Mouse (Mus musculus) hindbrain, embryonic 14.5 days (tissue): ENCODE measurements at regions not wholly inside any gene's neighbourhood (a gene's known extent, or its start where the extent isn't known, plus 50 kb on each side); places are given as distances from the start of the nearest gene placed in this dataset.

ENCODE experiments used
- ATAC-seq: fragments of 200-750 bp; cut with Nextera tagmentation; 2 replicates; pipeline ENCODE4 v1.8.0; 2017; ENCODE audit warnings: moderate number of reproducible peaks, mild to moderate bottlenecking, moderate TSS enrichment, moderate library complexity; ENCODE audit not compliant: low FRiP score
- DNase-seq: peaks from one replicate; pipeline ENCODE4 v3.0.0-alpha.2; 2015; ENCODE audit warnings: low spot score
- H3K27ac ChIP-seq: fragments of 300-500 bp; sonication (generic); 2 replicates; pipeline ENCODE4 v1.5.1; 2014; ENCODE audit warnings: mild to moderate bottlenecking, moderate library complexity
- H3K27me3 ChIP-seq: fragments of 300-500 bp; sonication (generic); 2 replicates; pipeline ENCODE4 v1.6.1; 2014; ENCODE audit warnings: mild to moderate bottlenecking, low read length, mixed read lengths; ENCODE audit not compliant: control insufficient read depth, insufficient read depth
- H3K36me3 ChIP-seq: fragments of 300-500 bp; sonication (generic); replicated peaks from 2 replicates; pipeline ENCODE4 v1.6.1; 2014; ENCODE audit not compliant: control insufficient read depth, insufficient read depth
- H3K4me1 ChIP-seq: fragments of 300-500 bp; sonication (generic); replicated peaks from 2 replicates; pipeline ENCODE4 v1.6.1; 2014; ENCODE audit warnings: antibody characterized with exemption, low read length, mixed read lengths; ENCODE audit not compliant: control insufficient read depth, insufficient read depth
- H3K4me2 ChIP-seq: fragments of 300-500 bp; sonication (generic); replicated peaks from 2 replicates; pipeline ENCODE4 v1.6.1; 2014; ENCODE audit warnings: mild to moderate bottlenecking, moderate library complexity
- H3K4me3 ChIP-seq: fragments of 300-500 bp; sonication (generic); replicated peaks from 2 replicates; pipeline ENCODE4 v1.5.1; 2014; ENCODE audit warnings: mild to moderate bottlenecking, low read length
- H3K9ac ChIP-seq: fragments of 300-500 bp; sonication (generic); 2 replicates; pipeline ENCODE4 v1.6.1; 2014
- H3K9me3 ChIP-seq: fragments of 300-500 bp; sonication (generic); 2 replicates; pipeline ENCODE4 v1.6.1; 2016; ENCODE audit warnings: low read length; ENCODE audit not compliant: control insufficient read depth
- WGBS: fragments of 180-500 bp; shearing (Covaris S2); extraction: QIAGEN DNeasy Blood & Tissue Kit; methylation state at CpG from one replicate; pipeline ENCODE4 v1.1.7; 2014; 5-methylcytosine and 5-hydroxymethylcytosine counted together

DNA sequence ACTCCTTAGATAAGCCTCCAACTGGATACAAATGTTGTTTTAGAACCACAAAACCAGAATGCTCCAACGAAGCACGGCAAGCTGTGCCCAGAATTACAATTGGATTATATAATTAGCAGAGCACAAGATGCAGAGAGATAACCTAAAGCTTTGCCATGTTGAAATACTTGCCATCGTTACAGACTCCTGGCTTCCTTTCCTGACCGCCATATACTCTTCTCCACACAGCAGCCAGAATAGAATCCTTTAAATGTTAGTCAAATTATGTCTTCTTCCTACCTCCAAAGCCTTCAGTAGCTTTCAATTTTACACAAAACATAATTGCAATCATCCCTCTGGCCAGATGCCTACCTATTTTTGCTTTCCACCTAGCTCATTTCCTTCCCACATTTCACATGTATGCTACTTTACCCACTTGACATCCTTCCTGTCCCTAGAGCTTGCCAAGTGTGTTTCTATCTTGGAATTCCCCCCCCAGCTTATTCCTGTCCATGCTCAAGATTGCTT, 52.8 kb upstream of the G2e3 start:
- DNase-seq (no peak), ATAC-seq (no peak)
- Histone ChIP-seq H3K4me3 (no peak overlapping the region), H3K9me3 (no peaks in the 10 kb centered on the region), H3K27me3 (no peaks in the 10 kb centered on the region), H3K36me3 (no peaks in the 10 kb centered on the region), H3K9ac (no peak overlapping the region), H3K4me1 (no peaks in the 10 kb centered on the region), H3K4me2 (no peak overlapping the region), H3K27ac (no peak overlapping the region)
- 92% methylated on average over 4 of the region's 4 CpGs for WGBS

DNA sequence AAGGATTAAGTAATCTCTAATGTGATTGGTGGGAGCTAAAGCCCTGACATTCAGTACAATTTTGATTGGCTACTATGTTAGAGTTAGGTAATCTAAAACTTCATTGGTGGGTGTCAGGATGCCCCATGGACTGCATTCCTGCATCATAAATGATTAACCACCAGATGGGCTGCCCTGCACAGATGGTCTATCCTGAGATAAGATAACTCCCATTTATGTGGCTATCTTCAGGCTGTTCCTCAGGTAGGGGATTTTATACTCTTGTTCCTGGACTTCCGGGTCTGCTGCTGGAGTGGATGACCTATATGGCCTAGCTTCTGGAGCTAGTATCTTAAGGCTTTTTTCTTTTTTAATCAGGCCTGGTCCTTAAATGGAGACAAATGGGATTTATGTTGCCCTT, 69.5 kb upstream of the G2e3 start:
- Histone ChIP-seq H3K9ac (no peak overlapping the region), H3K4me2 (no peak overlapping the region), H3K4me3 (no peak overlapping the region), H3K36me3 (no peaks in the 10 kb centered on the region), H3K9me3 (no peaks in the 10 kb centered on the region), H3K27ac (no peak overlapping the region), H3K4me1 (no peaks in the 10 kb centered on the region), H3K27me3 (no peaks in the 10 kb centered on the region)
- 88% methylated on average over 1 of the region's 1 CpGs for WGBS
- no peak for ATAC-seq
- DNase-seq: no peak

DNA sequence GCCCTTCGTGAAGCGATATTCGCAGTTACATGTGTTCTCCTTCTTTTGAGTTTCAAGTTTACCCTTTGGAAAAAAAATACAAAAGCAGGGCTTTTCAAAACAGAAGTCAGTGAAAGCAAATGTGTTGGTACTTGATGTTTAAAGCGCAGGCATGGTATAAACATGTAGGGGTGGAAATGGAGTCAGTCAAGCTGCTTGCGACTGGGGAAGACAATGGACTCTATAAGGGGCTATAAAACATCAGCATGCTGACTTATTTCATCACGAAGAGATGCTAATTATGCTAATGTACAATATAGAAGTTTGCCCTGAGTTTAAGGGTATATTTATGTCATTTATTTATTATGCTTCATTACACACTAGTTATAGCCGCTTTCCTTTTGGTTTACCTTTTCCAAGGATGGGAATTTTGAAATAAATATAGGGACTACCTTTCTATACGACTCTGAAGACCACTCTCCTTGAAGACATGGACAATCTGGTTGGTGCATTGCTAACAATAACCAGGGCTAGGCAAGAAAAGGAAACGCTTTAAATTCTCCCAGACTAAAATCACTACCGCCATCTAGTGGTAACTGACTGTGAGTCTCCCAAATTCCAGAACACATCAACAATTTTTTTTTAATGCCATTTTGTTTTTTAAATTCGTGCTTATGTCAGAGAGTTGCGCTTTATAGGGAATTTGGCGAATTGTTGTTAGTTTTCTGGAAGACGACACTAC, 71.9 kb upstream of the G2e3 start:
- no peak overlapping the region for H3K4me2 ChIP-seq
- no peak overlapping the region for H3K27ac ChIP-seq
- no peak overlapping the region for H3K9ac ChIP-seq
- no peak overlapping the region for H3K4me3 ChIP-seq
- no peak for ATAC-seq
- peak; percentile 84 for DNase-seq
- no peaks in the 10 kb centered on the region for H3K27me3 ChIP-seq
- WGBS: 48% methylated on average over 14 of the region's 14 CpGs
- no peaks in the 10 kb centered on the region for H3K9me3 ChIP-seq
- no peaks in the 10 kb centered on the region for H3K4me1 ChIP-seq
- no peaks in the 10 kb centered on the region for H3K36me3 ChIP-seq

DNA sequence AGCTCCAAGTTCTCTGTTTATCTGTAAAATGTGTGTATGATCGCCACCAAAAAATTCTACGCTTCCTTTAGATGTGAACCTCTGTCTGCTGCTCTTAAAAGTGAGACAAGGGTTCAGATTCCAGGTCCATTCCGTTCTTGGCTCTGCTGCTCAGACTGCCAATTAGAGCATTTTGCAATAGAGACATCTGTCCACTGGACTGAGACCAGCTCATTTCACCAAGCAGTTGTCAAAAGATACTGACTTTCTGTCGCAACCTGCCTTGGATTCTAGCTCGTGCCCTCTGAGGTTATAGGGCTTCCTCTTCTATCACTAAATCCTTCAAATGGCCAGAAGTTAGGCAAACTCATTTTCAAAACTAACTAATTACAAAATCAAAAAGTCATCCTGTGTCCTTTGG, 74.4 kb upstream of the G2e3 start:
- no peak for DNase-seq

DNA sequence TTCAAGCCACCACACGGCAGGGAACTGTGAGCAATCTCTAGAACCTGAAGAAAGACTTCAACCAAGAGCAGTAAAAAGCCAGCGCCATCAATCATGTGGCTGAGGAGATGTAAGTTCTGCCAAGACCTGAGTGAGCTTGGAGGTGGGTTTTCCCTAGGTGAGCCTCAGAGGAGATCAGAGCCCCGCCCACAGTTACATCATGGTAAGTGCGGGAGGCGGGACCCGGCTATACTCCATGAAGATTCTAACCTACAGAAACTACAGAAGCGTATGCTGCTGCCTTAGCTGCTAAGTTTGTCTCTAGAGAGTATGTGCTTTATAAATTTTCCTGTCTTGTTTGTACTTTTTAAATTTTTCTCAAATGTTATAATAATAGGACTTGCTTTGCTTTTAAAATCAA, 105.0 kb upstream of the G2e3 start:
- no peak overlapping the region for H3K9ac ChIP-seq
- no peaks in the 10 kb centered on the region for H3K27me3 ChIP-seq
- H3K36me3 ChIP-seq: no peaks in the 10 kb centered on the region
- H3K4me1 ChIP-seq: no peaks in the 10 kb centered on the region
- DNase-seq (no peak), ATAC-seq (no peak)
- 85% methylated on average over 7 of the region's 7 CpGs for WGBS
- no peak overlapping the region for H3K4me2 ChIP-seq
- H3K4me3 ChIP-seq: no peak overlapping the region
- H3K27ac ChIP-seq: no peak overlapping the region
- no peaks in the 10 kb centered on the region for H3K9me3 ChIP-seq

More for the DNA sequence above, 74.4 kb upstream of the G2e3 start:
- WGBS: 77% methylated on average over 5 of the region's 5 CpGs
- no peaks in the 10 kb centered on the region for H3K27me3 ChIP-seq
- no peaks in the 10 kb centered on the region for H3K36me3 ChIP-seq
- no peak overlapping the region for H3K4me3 ChIP-seq
- H3K9ac ChIP-seq: no peak overlapping the region
- no peaks in the 10 kb centered on the region for H3K9me3 ChIP-seq
- no peak overlapping the region for H3K4me2 ChIP-seq
- no peak for ATAC-seq
- no peak overlapping the region for H3K27ac ChIP-seq
- H3K4me1 ChIP-seq: no peaks in the 10 kb centered on the region

- 79% methylated on average over 7 of the region's 7 CpGs for WGBS
- DNase-seq: no peak
These were observed 106.6 kb upstream of the G2e3 start for GRCm38 (mm10) chr12:51241131-51241781.

GRCm38 (mm10) chr12:51211691-51212090, 136.2 kb upstream of the G2e3 start:
- Histone ChIP-seq H3K9me3 (no peaks in the 10 kb centered on the region), H3K4me1 (no peaks in the 10 kb centered on the region), H3K9ac (no peak overlapping the region), H3K36me3 (no peaks in the 10 kb centered on the region), H3K27ac (no peak overlapping the region), H3K27me3 (no peaks in the 10 kb centered on the region), H3K4me3 (no peak overlapping the region), H3K4me2 (no peak overlapping the region)
- no peak for DNase-seq
- WGBS: 42% methylated on average over 2 of the region's 2 CpGs
- no peak for ATAC-seq

More at GRCm38 (mm10) chr12:51241131-51241781, 106.6 kb upstream of the G2e3 start:
- no peaks in the 10 kb centered on the region for H3K9me3 ChIP-seq
- no peak overlapping the region for H3K4me3 ChIP-seq
- ATAC-seq: no peak
- H3K4me1 ChIP-seq: no peaks in the 10 kb centered on the region
- no peak overlapping the region for H3K27ac ChIP-seq
- H3K36me3 ChIP-seq: no peaks in the 10 kb centered on the region
- H3K4me2 ChIP-seq: no peak overlapping the region
- no peak overlapping the region for H3K9ac ChIP-seq
- no peaks in the 10 kb centered on the region for H3K27me3 ChIP-seq

GRCm38 (mm10) chr12:51196289-51196688, 151.6 kb upstream of the G2e3 start:
- ATAC-seq (no peak), DNase-seq (no peak)
- H3K4me3 ChIP-seq: no peak overlapping the region
- no peaks in the 10 kb centered on the region for H3K9me3 ChIP-seq
- 78% methylated on average over 5 of the region's 5 CpGs for WGBS
- H3K9ac ChIP-seq: no peak overlapping the region
- no peaks in the 10 kb centered on the region for H3K36me3 ChIP-seq
- no peaks in the 10 kb centered on the region for H3K4me1 ChIP-seq
- no peaks in the 10 kb centered on the region for H3K27me3 ChIP-seq
- no peak overlapping the region for H3K27ac ChIP-seq
- H3K4me2 ChIP-seq: no peak overlapping the region

- Histone ChIP-seq H3K9me3 (no peaks in the 10 kb centered on the region), H3K36me3 (no peaks in the 10 kb centered on the region), H3K9ac (no peak overlapping the region), H3K4me3 (no peak overlapping the region), H3K4me2 (no peak overlapping the region), H3K4me1 (no peaks in the 10 kb centered on the region), H3K27me3 (no peaks in the 10 kb centered on the region), H3K27ac (no peak overlapping the region)
- no peak for ATAC-seq
- 84% methylated on average over 8 of the region's 8 CpGs for WGBS
- DNase-seq: no peak
These were observed 152.7 kb upstream of the G2e3 start for GRCm38 (mm10) chr12:51195136-51195535.
